In the genomic region with DNA sequence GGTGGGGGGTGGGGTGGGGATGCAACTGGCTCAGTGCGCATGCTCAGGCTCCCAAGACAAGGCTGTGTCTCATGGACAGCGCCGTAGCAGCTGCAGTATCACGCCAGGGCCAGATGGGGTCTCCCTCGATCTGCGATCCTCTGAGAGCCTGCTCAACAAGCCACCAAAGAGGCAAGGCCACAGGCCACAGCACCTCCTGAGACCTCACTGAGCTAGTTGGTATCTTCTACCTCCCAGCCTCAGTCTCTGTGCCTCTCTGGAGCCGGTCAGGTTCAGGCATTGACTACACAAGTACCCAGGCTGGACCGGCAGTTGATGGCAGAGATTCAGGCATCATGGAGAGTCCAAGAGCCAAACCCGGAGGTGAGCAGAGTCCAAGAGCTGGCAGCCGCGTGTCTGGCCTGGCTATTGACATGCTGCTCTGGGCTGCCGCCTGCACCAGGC, we compare ENCODE assay signal across 8 mouse cellular contexts. TPM values are rescaled to one million over a fixed set of nuclear protein-coding genes. Genes with fewer than 3 reads are reported as not detected.
DNase-seq lines count a peak whose midpoint lies in the region; ATAC-seq lines count a peak whose summit lies in the region.

No protein-coding gene starts in this region.

- DNase-seq in ZHBTc4 (ENCODE audit: low read depth, low spot score), result peak; percentile 97
- peak; percentile 97 for DNase-seq in cerebellum, postnatal 14 days
- DNase-seq in frontal cortex, postnatal 25 days (ENCODE audit: low spot score in 2 of 2), result peak; percentile 92 to 93
- DNase-seq in layer of hippocampus, postnatal 10 days (ENCODE audit: low spot score in 2 of 2), result peak; percentile 93 to 96
- DNase-seq in lung, postnatal 14 days, result peak; percentile 85
- DNase-seq in retina, postnatal 7 days (ENCODE audit: low read depth, low spot score), result peak; percentile 86
- peak; percentile 56 to 80 for DNase-seq in urinary bladder, postnatal 36 days (ENCODE audit: low spot score in 2 of 2)

- no peak overlapping the region for H3K27ac ChIP-seq in hindbrain, embryonic 12.5 days

- H3K9me3 ChIP-seq in hindbrain, embryonic 12.5 days (replicated peaks), result no peaks in the 10 kb centered on the region

- no peaks in the 10 kb centered on the region for H3K36me3 ChIP-seq in hindbrain, embryonic 12.5 days

- H3K9ac ChIP-seq in hindbrain, embryonic 12.5 days, result no peak overlapping the region; the same call in 1 of the 2 replicates

- peak; percentile 88 for ATAC-seq in hindbrain, embryonic 12.5 days (ENCODE audit: low FRiP score)

- peaks cover 21% of the 10 kb centered on the region for H3K27me3 ChIP-seq in hindbrain, embryonic 12.5 days

- H3K4me1 ChIP-seq in hindbrain, embryonic 12.5 days, result peaks cover 12% of the 10 kb centered on the region

- peak overlapping the region; percentile 45 for H3K4me2 ChIP-seq in hindbrain, embryonic 12.5 days (replicated peaks)

- 0 out of 2 replicates have a peak overlapping the region, but pooled peaks have one; percentile 7 for H3K4me3 ChIP-seq in hindbrain, embryonic 12.5 days

- WGBS in hindbrain, embryonic 12.5 days, result 26% methylated on average over 12 of the region's 12 CpGs

RNA-seq across cellular contexts. Expression of gene Jph3, which starts 11.4 kb away (rescaled TPM):
- 47.7 and 50.9 TPM in 2 replicates for polyA plus RNA-seq in hindbrain, embryonic 12.5 days (2016; fragmentation: Nextera tagmentation; extraction: Ambion mirVana)
- total RNA-seq in layer of hippocampus, postnatal 10 days (2021), result 100 to 1,000 TPM; 155 TPM
